Mouse (Mus musculus) MEL (cell line): ENCODE measurements around the gene Hpse2.

ENCODE experiments used
- CTCF ChIP-seq, 3 experiments: IDR thresholded peaks in 2 of 3; conservative IDR thresholded peaks in 1 of 3; 2 replicates each; pipeline ENCODE4 v1.5.1; 2011 to 2012; ENCODE audit warnings: low read length in 3 of 3, low read depth in 2 of 3, mild to moderate bottlenecking in 2 of 3, improper control_type of control experiment in 1 of 3, inconsistent platforms in 1 of 3, mixed read lengths in 1 of 3, moderate library complexity in 1 of 3; ENCODE audit not compliant: control insufficient read depth in 1 of 3, insufficient read depth in 1 of 3, poor library complexity in 1 of 3, severe bottlenecking in 1 of 3
- EP300 ChIP-seq, 2 experiments: IDR thresholded peaks; 2 replicates each; pipeline ENCODE4 v1.6.1; 2011; ENCODE audit warnings: improper control_type of control experiment in 2 of 2, low read length in 2 of 2, low read depth in 1 of 2, mild to moderate bottlenecking in 1 of 2
- HCFC1 ChIP-seq: IDR thresholded peaks from 2 replicates; pipeline ENCODE4 v1.6.1; 2012; ENCODE audit warnings: low read depth, mild to moderate bottlenecking, inconsistent platforms, low read length, improper control_type of control experiment, moderate library complexity
- JUND ChIP-seq: IDR thresholded peaks from 2 replicates; pipeline ENCODE4 v1.6.1; 2011; ENCODE audit warnings: low read depth, mild to moderate bottlenecking, improper control_type of control experiment, low read length
- KAT2A ChIP-seq: conservative IDR thresholded peaks from 2 replicates; pipeline ENCODE4 v1.6.1; 2012; ENCODE audit warnings: low read depth, low read length, improper control_type of control experiment, inconsistent platforms
- MAX ChIP-seq: IDR thresholded peaks from 2 replicates; pipeline ENCODE4 v1.6.1; 2011; ENCODE audit warnings: low read length, improper control_type of control experiment
- MAZ ChIP-seq: IDR thresholded peaks from 2 replicates; pipeline ENCODE4 v1.6.1; 2012; ENCODE audit warnings: low read depth, mild to moderate bottlenecking, inconsistent platforms, low read length, improper control_type of control experiment
- MEF2A ChIP-seq: IDR thresholded peaks from 2 replicates; pipeline ENCODE4 v1.6.1; 2014; ENCODE audit warnings: low read depth, mild to moderate bottlenecking, inconsistent platforms, low read length, improper control_type of control experiment; ENCODE audit not compliant: poor library complexity, insufficient replicate concordance, severe bottlenecking; ENCODE audit errors: extremely low read depth
- POLR2A ChIP-seq, 2 experiments: IDR thresholded peaks; 2 replicates each; pipeline ENCODE4 v1.6.1; 2011 to 2012; ENCODE audit warnings: low read length in 2 of 2, mild to moderate bottlenecking in 2 of 2, control low read depth in 1 of 2, improper control_type of control experiment in 1 of 2, low read depth in 1 of 2, moderate library complexity in 1 of 2; ENCODE audit not compliant: control insufficient read depth in 1 of 2, insufficient read depth in 1 of 2, poor library complexity in 1 of 2
- RAD21 ChIP-seq: IDR thresholded peaks from 2 replicates; pipeline ENCODE4 v1.6.1; 2011; ENCODE audit warnings: mild to moderate bottlenecking, low read depth, low read length, improper control_type of control experiment
- TAL1 ChIP-seq: IDR thresholded peaks from 2 replicates; pipeline ENCODE4 v1.6.1; 2012; ENCODE audit warnings: mild to moderate bottlenecking, inconsistent platforms, low read length, moderate library complexity, mixed read lengths
- TBP ChIP-seq: IDR thresholded peaks from 2 replicates; pipeline ENCODE4 v1.8.0; 2011; ENCODE audit warnings: low read depth, low read length, improper control_type of control experiment
- UBTF ChIP-seq: IDR thresholded peaks from 2 replicates; pipeline ENCODE4 v1.6.1; 2012; ENCODE audit warnings: low read depth, mild to moderate bottlenecking, inconsistent platforms, low read length, improper control_type of control experiment, moderate library complexity, borderline replicate concordance; ENCODE audit not compliant: insufficient read depth
- ZC3H11A ChIP-seq: IDR thresholded peaks from 2 replicates; pipeline ENCODE4 v1.6.1; 2012; ENCODE audit warnings: low read depth, mild to moderate bottlenecking, inconsistent platforms, low read length, improper control_type of control experiment

DNA sequence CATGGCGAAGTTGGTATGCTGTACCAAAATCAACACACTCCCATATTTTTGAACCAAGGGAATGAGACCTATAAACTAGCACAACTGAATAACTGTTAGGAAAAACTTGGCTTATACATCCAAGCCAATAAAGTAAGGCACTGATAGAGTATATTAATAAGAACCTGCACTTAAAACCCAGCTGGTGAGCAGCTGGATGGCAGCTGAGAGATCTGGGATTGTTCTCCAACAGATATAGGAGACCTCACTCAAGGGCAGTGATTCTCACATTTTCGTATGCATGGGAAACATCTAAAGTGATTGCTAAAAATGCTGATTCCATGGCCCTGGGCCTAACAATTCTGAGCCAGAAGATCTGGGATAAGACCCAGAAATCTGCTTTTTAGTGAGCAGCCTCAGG is 345.9 kb downstream of the Hpse2 start:
- no peak for TF ChIP-seq POLR2A (IDR thresholded peaks at IDR 0.05; ENCODE audit: control insufficient read depth in 1 of 2, insufficient read depth in 1 of 2, low read depth in 1 of 2, low read length in 2 of 2, poor library complexity in 1 of 2)
- no peak for TF ChIP-seq MEF2A
- TF ChIP-seq TAL1: no peak
- TF ChIP-seq MAX: no peak
- no peak for TF ChIP-seq JUND
- no peak for TF ChIP-seq CTCF (IDR thresholded peaks at IDR 0.05 in 2 of 3, conservative IDR thresholded peaks at IDR 0.05 in 1 of 3; ENCODE audit: control insufficient read depth in 1 of 3, insufficient read depth in 1 of 3, low read depth in 2 of 3, low read length in 3 of 3, poor library complexity in 1 of 3, severe bottlenecking in 1 of 3)
- no peak for TF ChIP-seq MAZ
- TF ChIP-seq HCFC1: no peak
- no peak for TF ChIP-seq UBTF
- no peak for TF ChIP-seq KAT2A
- no peak for TF ChIP-seq TBP
- no peak for TF ChIP-seq ZC3H11A
- TF ChIP-seq RAD21: no peak
- TF ChIP-seq EP300 (IDR thresholded peaks at IDR 0.05; ENCODE audit: low read depth in 1 of 2, low read length in 2 of 2): no peak
